Mouse (Mus musculus) embryo, embryonic 10.5 days (tissue): ENCODE results near the gene Vps51.

ENCODE experiments used
- DNase-seq: peaks from one replicate; pipeline ENCODE4 v3.0.0-alpha.2; 2015; ENCODE audit warnings: low spot score

The Vps51 gene

GRCm38 (mm10) chr19:6079983-6080480, 3.0 kb upstream of the Vps51 start, which contains the start of gene Tmem262:
Tmem262 (plus strand) TSS chr19:6080033.
- DNase-seq, result no peak

- DNase-seq, result no peak
Measured at GRCm38 (mm10) chr19:6073889-6074288, 3.1 kb downstream of the Vps51 start.

GRCm38 (mm10) chr19:6071261-6071660, 5.8 kb downstream of the Vps51 start:
- no peak for DNase-seq

- no peak for DNase-seq
Measured at GRCm38 (mm10) chr19:6070571-6071250, 6.3 kb downstream of the Vps51 start.

- no peak for DNase-seq
Measured at GRCm38 (mm10) chr19:6069851-6070250, 7.2 kb downstream of the Vps51 start.

- no peak for DNase-seq
Measured at GRCm38 (mm10) chr19:6068951-6069350, 8.1 kb downstream of the Vps51 start.

GRCm38 (mm10) chr19:6067724-6068415, 9.2 kb downstream of the Vps51 start, which contains the start of gene Tm7sf2:
Tm7sf2 (minus strand) TSS chr19:6068373.
- DNase-seq, result peak; percentile 95

GRCm38 (mm10) chr19:6067011-6067723, 9.9 kb downstream of the Vps51 start:
- DNase-seq, result peak; percentile 90

- no peak for DNase-seq
Measured at GRCm38 (mm10) chr19:6066571-6066970, 10.5 kb downstream of the Vps51 start.

- no peak for DNase-seq
Measured at GRCm38 (mm10) chr19:6063081-6063480, 13.9 kb downstream of the Vps51 start.

GRCm38 (mm10) chr19:6062418-6062817, 14.6 kb downstream of the Vps51 start:
- no peak for DNase-seq

- DNase-seq, result peak; percentile 44
Measured at GRCm38 (mm10) chr19:6061641-6062302, 15.3 kb downstream of the Vps51 start.

- peak; percentile 97 for DNase-seq
Measured at GRCm38 (mm10) chr19:6061021-6061533, 16.0 kb downstream of the Vps51 start, which contains the start of gene Znhit2. Znhit2 (plus strand) TSS chr19:6061192.

- no peak for DNase-seq
Measured at GRCm38 (mm10) chr19:6058966-6059365, 18.1 kb downstream of the Vps51 start.

- no peak for DNase-seq
Measured at GRCm38 (mm10) chr19:6058513-6058912, 18.5 kb downstream of the Vps51 start.

GRCm38 (mm10) chr19:6057313-6058096, 19.5 kb downstream of the Vps51 start, which contains the start of the genes Mrpl49 and Fau:
Mrpl49 (minus strand) TSS chr19:6057785.
Fau (plus strand) TSS chr19:6057844.
- peak; percentile 98 for DNase-seq

GRCm38 (mm10) chr19:6056696-6057095, 20.3 kb downstream of the Vps51 start:
- no peak for DNase-seq

GRCm38 (mm10) chr19:6054296-6054695, 22.7 kb downstream of the Vps51 start:
- DNase-seq, result no peak

GRCm38 (mm10) chr19:6052516-6052915, 24.5 kb downstream of the Vps51 start:
- no peak for DNase-seq

- no peak for DNase-seq
Measured at GRCm38 (mm10) chr19:6048681-6049410, 28.2 kb downstream of the Vps51 start.
